In genomic region chr2:35335620-35336019, GRCm38 (mm10) we compare ENCODE assay signal across 8 mouse cellular contexts. TPM values are rescaled to one million over a fixed set of nuclear protein-coding genes. Genes with fewer than 3 reads are reported as not detected.
A peak's percentile ranks its signal among the peaks of the same experiment; 100 is the strongest.
DNase-seq lines count a peak whose midpoint lies in the region; ATAC-seq and TF ChIP-seq lines count a peak whose summit lies in the region.

No protein-coding gene starts in this region.

- no peaks in the 10 kb centered on the region for H3K27me3 ChIP-seq in kidney, embryonic 15.5 days
- peaks cover 21% of the 10 kb centered on the region for H3K27me3 ChIP-seq in embryonic facial prominence, embryonic 10.5 days (replicated peaks; ENCODE audit: low read depth, poor library complexity, severe bottlenecking)
- no peaks in the 10 kb centered on the region for H3K27me3 ChIP-seq in intestine, postnatal 0 days (replicated peaks; ENCODE audit: control insufficient read depth, insufficient read depth, low read length)
- H3K27me3 ChIP-seq in neural tube, embryonic 15.5 days (replicated peaks): no peaks in the 10 kb centered on the region

- peak overlapping the region; percentile 93 for H3K4me2 ChIP-seq in kidney, embryonic 15.5 days
- peak overlapping the region; percentile 96 for H3K4me2 ChIP-seq in intestine, postnatal 0 days (replicated peaks; ENCODE audit: low read depth)
- peak overlapping the region; percentile 91 for H3K4me2 ChIP-seq in neural tube, embryonic 15.5 days

- H3K36me3 ChIP-seq in kidney, embryonic 15.5 days: no peaks in the 10 kb centered on the region
- H3K36me3 ChIP-seq in embryonic facial prominence, embryonic 10.5 days (replicated peaks): no peaks in the 10 kb centered on the region
- H3K36me3 ChIP-seq in intestine, postnatal 0 days (ENCODE audit: control insufficient read depth, insufficient read depth): no peaks in the 10 kb centered on the region
- H3K36me3 ChIP-seq in neural tube, embryonic 15.5 days: no peaks in the 10 kb centered on the region

- WGBS in kidney, embryonic 15.5 days: 8% methylated on average over 7 of the region's 7 CpGs
- 4% methylated on average over 7 of the region's 7 CpGs for WGBS in embryonic facial prominence, embryonic 10.5 days
- 25% methylated on average over 7 of the region's 7 CpGs for WGBS in intestine, postnatal 0 days
- 8% methylated on average over 7 of the region's 7 CpGs for WGBS in neural tube, embryonic 15.5 days

- H3K9ac ChIP-seq in kidney, embryonic 15.5 days: no peak overlapping the region
- peak overlapping the region; percentile 66; the same call in 1 of the 2 replicates for H3K9ac ChIP-seq in intestine, postnatal 0 days (ENCODE audit: low read depth, low read length)
- peak overlapping the region; percentile 70; the same call in 1 of the 2 replicates for H3K9ac ChIP-seq in neural tube, embryonic 15.5 days (replicated peaks)

- no peak overlapping the region; the same call in 1 of the 2 replicates for H3K27ac ChIP-seq in kidney, embryonic 15.5 days
- H3K27ac ChIP-seq in embryonic facial prominence, embryonic 10.5 days (replicated peaks): no peak overlapping the region
- H3K27ac ChIP-seq in intestine, postnatal 0 days (ENCODE audit: low read depth, low read length): no peak overlapping the region
- H3K27ac ChIP-seq in neural tube, embryonic 15.5 days (replicated peaks): no peak overlapping the region

- no peak for ATAC-seq in kidney, embryonic 15.5 days (replicated peaks; ENCODE audit: low FRiP score)
- ATAC-seq in intestine, postnatal 0 days: no peak
- ATAC-seq in neural tube, embryonic 15.5 days (ENCODE audit: low FRiP score): no peak

- H3K4me3 ChIP-seq in kidney, embryonic 15.5 days (replicated peaks): peak overlapping the region; percentile 57
- peak overlapping the region; percentile 82 for H3K4me3 ChIP-seq in embryonic facial prominence, embryonic 10.5 days
- H3K4me3 ChIP-seq in intestine, postnatal 0 days (ENCODE audit: low read depth, low read length): peak overlapping the region; percentile 69
- H3K4me3 ChIP-seq in neural tube, embryonic 15.5 days (replicated peaks): peak overlapping the region; percentile 70

- DNase-seq in kidney, adult 18-20 months: no peak
- no peak for DNase-seq in embryonic facial prominence, embryonic 10.5 days (ENCODE audit: low spot score)
- DNase-seq in gastrocnemius, adult 18-20 months (ENCODE audit: low spot score): no peak
- no peak for DNase-seq in adrenal gland, adult 18-20 months (ENCODE audit: low spot score in 2 of 2)
- no peak for DNase-seq in layer of hippocampus, postnatal 10 days (ENCODE audit: low spot score in 2 of 2)

- no peak for TF ChIP-seq CTCF in intestine, postnatal 0 days (IDR thresholded peaks at IDR 0.05; ENCODE audit: low read depth)

- H3K9me3 ChIP-seq in kidney, embryonic 15.5 days (replicated peaks): no peaks in the 10 kb centered on the region
- H3K9me3 ChIP-seq in embryonic facial prominence, embryonic 10.5 days: no peaks in the 10 kb centered on the region
- no peaks in the 10 kb centered on the region for H3K9me3 ChIP-seq in intestine, postnatal 0 days (ENCODE audit: control insufficient read depth)
- H3K9me3 ChIP-seq in neural tube, embryonic 15.5 days (replicated peaks): no peaks in the 10 kb centered on the region

- H3K4me1 ChIP-seq in kidney, embryonic 15.5 days: peaks cover 21% of the 10 kb centered on the region
- H3K4me1 ChIP-seq in embryonic facial prominence, embryonic 10.5 days: peaks cover 26% of the 10 kb centered on the region
- peaks cover 11% of the 10 kb centered on the region; the same call in 1 of the 2 replicates for H3K4me1 ChIP-seq in intestine, postnatal 0 days (replicated peaks; ENCODE audit: control insufficient read depth, insufficient read depth, low read length)
- H3K4me1 ChIP-seq in neural tube, embryonic 15.5 days: peaks cover 19% of the 10 kb centered on the region

RNA-seq across cellular contexts. Expression of gene Stom, which starts 1.2 kb away (rescaled TPM):
- 31.6 and 34.1 TPM in 2 replicates for polyA plus RNA-seq in kidney, embryonic 15.5 days (2015; fragmentation: Nextera tagmentation; extraction: Ambion mirVana)
- polyA plus RNA-seq in embryonic facial prominence, embryonic 10.5 days (2016; fragmentation: Nextera tagmentation; extraction: Ambion mirVana): 18.0 and 18.9 TPM in 2 replicates
- 39.9 and 45.6 TPM in 2 replicates for polyA plus RNA-seq in intestine, postnatal 0 days (2015; fragmentation: Nextera tagmentation; extraction: Ambion mirVana)
- 17.6 and 27.4 TPM in 2 replicates for polyA plus RNA-seq in neural tube, embryonic 15.5 days (2015; fragmentation: Nextera tagmentation; extraction: Ambion mirVana)
- total RNA-seq in gastrocnemius, adult 18-20 months (2021): 10 to 100 TPM; 33.3 to 33.7 TPM
- 10 to 100 TPM; 46.9 to 80.6 TPM for total RNA-seq in adrenal gland, adult 18-20 months (2021)
- 1 to 10 TPM; 9.1 to 9.8 TPM for total RNA-seq in layer of hippocampus, postnatal 10 days (2021)

RNA-seq across cellular contexts. Expression of gene 4930568D16Rik, which starts 31.9 kb away (rescaled TPM):
- not detected in 2 replicates for polyA plus RNA-seq in kidney, embryonic 15.5 days (2015; fragmentation: Nextera tagmentation; extraction: Ambion mirVana)
- polyA plus RNA-seq in embryonic facial prominence, embryonic 10.5 days (2016; fragmentation: Nextera tagmentation; extraction: Ambion mirVana): not detected in 2 replicates
- not detected in 2 replicates for polyA plus RNA-seq in intestine, postnatal 0 days (2015; fragmentation: Nextera tagmentation; extraction: Ambion mirVana)
- polyA plus RNA-seq in neural tube, embryonic 15.5 days (2015; fragmentation: Nextera tagmentation; extraction: Ambion mirVana): not detected in 2 replicates
- not detected for total RNA-seq in gastrocnemius, adult 18-20 months (2021)
- total RNA-seq in adrenal gland, adult 18-20 months (2021): not detected
- total RNA-seq in layer of hippocampus, postnatal 10 days (2021): not detected
